Mouse (Mus musculus) embryonic facial prominence, embryonic 11.5 days (tissue): ENCODE data around the gene Lypd6. TPM values are rescaled to one million over a fixed set of nuclear protein-coding genes. Genes with fewer than 3 reads are reported as not detected.

Experiments
- ATAC-seq: fragments of 200-750 bp; cut with Nextera tagmentation; replicated peaks from 2 replicates; pipeline ENCODE4 v1.8.0; 2017; ENCODE audit warnings: low read depth; ENCODE audit not compliant: insufficient number of reproducible peaks, low FRiP score, low TSS enrichment
- DNase-seq: peaks from one replicate; pipeline ENCODE4 v3.0.0-alpha.2; 2015; ENCODE audit warnings: low spot score
- H3K27ac ChIP-seq: fragments of 300-500 bp; sonication (generic); replicated peaks from 2 replicates; pipeline ENCODE4 v1.5.1; 2014; ENCODE audit warnings: mild to moderate bottlenecking, low read depth, low read length, control low read depth
- H3K27me3 ChIP-seq: fragments of 300-500 bp; sonication (generic); 2 replicates; pipeline ENCODE4 v1.6.1; 2014; ENCODE audit warnings: mild to moderate bottlenecking, low read length, moderate library complexity, mixed read lengths; ENCODE audit not compliant: control insufficient read depth, insufficient read depth
- H3K36me3 ChIP-seq: fragments of 300-500 bp; sonication (generic); replicated peaks from 2 replicates; pipeline ENCODE4 v1.6.1; 2014; ENCODE audit warnings: low read depth, mild to moderate bottlenecking, low read length, moderate library complexity, mixed read lengths; ENCODE audit not compliant: control insufficient read depth, insufficient read depth
- H3K4me1 ChIP-seq: fragments of 300-500 bp; sonication (generic); 2 replicates; pipeline ENCODE4 v1.6.1; 2014; ENCODE audit warnings: low read length, mixed read lengths; ENCODE audit not compliant: control insufficient read depth, insufficient read depth
- H3K4me2 ChIP-seq: fragments of 300-500 bp; sonication (generic); 2 replicates; pipeline ENCODE4 v1.6.1; 2014; ENCODE audit warnings: low read depth, mild to moderate bottlenecking, control low read depth, low read length, moderate library complexity
- H3K4me3 ChIP-seq: fragments of 300-500 bp; sonication (generic); 2 replicates; pipeline ENCODE4 v1.5.1; 2014; ENCODE audit warnings: low read depth, low read length, control low read depth
- H3K9ac ChIP-seq: fragments of 300-500 bp; sonication (generic); replicated peaks from 2 replicates; pipeline ENCODE4 v1.6.1; 2014; ENCODE audit warnings: mild to moderate bottlenecking, control low read depth, low read length
- H3K9me3 ChIP-seq: fragments of 300-500 bp; sonication (generic); replicated peaks from 2 replicates; pipeline ENCODE4 v1.6.1; 2016; ENCODE audit warnings: mild to moderate bottlenecking, low read length, inconsistent platforms, mixed read lengths; ENCODE audit not compliant: control insufficient read depth
- WGBS: fragments of 180-500 bp; shearing (Covaris S2); extraction: QIAGEN DNeasy Blood & Tissue Kit; methylation state at CpG from one replicate; pipeline ENCODE4 v1.1.7; 2014; 5-methylcytosine and 5-hydroxymethylcytosine counted together
- polyA plus RNA-seq: library from polyadenylated mRNA; unstranded; fragments of >200 nt; fragmentation: Nextera tagmentation; extraction: Ambion mirVana; gene quantifications from 2 replicates; pipeline ENCODE4 v1.2.1, GENCODE M21; 2014

Lypd6 gene
- polyA plus RNA-seq, 1 experiment from 2014 or later, result 13.9 TPM

GRCm38 (mm10) chr2:50233491-50233890 is 167.3 kb downstream of the Lypd6 start:
- H3K4me2 ChIP-seq, result no peak overlapping the region
- no peaks in the 10 kb centered on the region for H3K27me3 ChIP-seq
- H3K9me3 ChIP-seq, result no peaks in the 10 kb centered on the region
- H3K36me3 ChIP-seq, result no peaks in the 10 kb centered on the region
- no peaks in the 10 kb centered on the region for H3K4me1 ChIP-seq
- H3K4me3 ChIP-seq, result no peak overlapping the region
- DNase-seq (no peak), ATAC-seq (no peak)
- no peak overlapping the region for H3K9ac ChIP-seq
- 76% methylated on average over 8 of the region's 8 CpGs for WGBS
- no peak overlapping the region for H3K27ac ChIP-seq

Other genes with a start within 250 kb of the Lypd6 start
- 170 and 180 TPM in 2 replicates for gene Mmadhc, start 230.4 kb downstream of the Lypd6 start, polyA plus RNA-seq